Mouse (Mus musculus): ENCODE measurements at regions not wholly inside any gene's neighbourhood (a gene's known extent, or its start where the extent isn't known, plus 50 kb on each side); places are given as distances from the start of the nearest gene placed in this dataset.

GRCm38 (mm10) chr17:4640555-4640954, 353.6 kb upstream of the Arid1b start:
- no peak for ATAC-seq (replicated peaks; ENCODE audit: poor library complexity, severe bottlenecking)

DNA sequence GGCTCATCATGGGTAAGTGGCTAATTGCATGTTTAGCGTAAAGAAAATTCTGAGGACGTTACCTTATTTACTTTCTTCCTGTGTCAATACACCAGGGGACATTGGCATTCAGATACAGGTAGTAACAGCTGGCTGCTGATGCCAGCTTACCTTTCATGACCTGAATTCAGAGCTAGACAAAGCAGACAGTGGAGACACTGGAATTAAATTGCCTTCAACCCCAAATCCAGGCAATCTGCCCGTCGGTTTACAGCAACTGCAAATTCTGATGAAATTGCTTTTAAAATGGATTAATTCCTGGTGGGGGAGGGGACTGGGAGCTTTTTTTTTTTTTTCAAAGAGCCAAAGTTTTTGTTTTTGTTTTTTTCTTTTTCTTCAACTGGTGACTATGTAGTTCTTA, 353.0 kb upstream of the Arid1b start:
- ATAC-seq (replicated peaks; ENCODE audit: poor library complexity, severe bottlenecking): no peak

GRCm38 (mm10) chr17:4642046-4642445, 352.1 kb upstream of the Arid1b start:
- ATAC-seq (replicated peaks; ENCODE audit: poor library complexity, severe bottlenecking): no peak

DNA sequence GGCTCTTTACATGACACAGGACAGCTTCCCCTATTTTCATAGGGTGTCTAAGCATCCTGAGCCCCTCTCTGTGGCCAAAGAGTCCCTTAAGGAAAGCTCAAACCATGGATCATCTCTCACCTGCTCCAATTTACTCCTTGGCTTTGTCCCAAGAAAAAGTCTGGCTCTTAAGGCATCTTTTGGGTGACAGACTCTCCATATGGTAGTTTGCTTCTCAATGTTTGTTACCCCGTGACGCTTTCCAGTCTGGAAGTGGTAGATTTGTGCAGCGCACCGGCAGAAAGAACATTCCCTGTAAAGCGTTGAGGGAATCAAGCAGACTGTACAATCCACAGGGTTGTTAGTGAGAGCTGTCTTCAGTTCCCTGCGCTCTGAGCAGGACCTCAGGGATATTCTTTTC, 350.8 kb upstream of the Arid1b start:
- no peak for ATAC-seq (replicated peaks; ENCODE audit: poor library complexity, severe bottlenecking)

DNA sequence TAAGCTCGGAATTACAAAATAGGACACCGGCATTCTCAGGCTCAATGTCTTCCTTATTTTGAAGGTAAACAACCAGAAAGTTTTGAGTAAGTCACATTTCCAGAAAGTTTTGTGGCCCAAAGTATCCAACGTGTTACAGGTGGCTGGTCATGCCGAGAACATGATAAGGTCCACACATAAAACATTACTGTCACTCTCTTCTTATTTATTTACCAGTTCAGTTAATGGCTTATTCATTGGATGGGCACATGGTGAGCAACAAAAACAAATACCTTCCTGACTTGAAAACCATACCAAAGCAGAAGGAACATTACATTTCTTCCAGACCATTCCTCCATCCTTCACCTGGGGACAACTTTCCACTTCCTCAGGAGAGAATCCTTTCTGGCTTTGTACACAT, 345.5 kb upstream of the Arid1b start:
- ATAC-seq (replicated peaks; ENCODE audit: poor library complexity, severe bottlenecking): no peak

DNA sequence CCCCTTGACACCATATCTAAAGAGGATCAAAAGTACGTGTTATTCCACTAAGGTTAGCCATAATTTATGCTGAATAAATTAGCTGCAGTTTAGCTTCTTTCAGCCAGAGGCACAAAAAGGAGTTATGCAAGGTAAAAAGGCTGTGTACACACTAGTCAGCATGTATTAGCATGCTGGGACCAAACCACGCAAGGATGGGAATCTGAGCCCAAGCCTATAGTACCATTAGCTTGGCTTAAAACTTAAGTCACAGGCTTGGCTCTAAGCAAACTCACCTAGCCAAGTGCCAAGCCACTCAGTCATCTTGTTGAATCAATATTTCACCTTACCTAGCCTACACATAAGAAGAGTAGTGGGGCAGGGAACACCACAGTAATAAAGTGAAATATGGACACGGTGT, 339.9 kb upstream of the Arid1b start:
- no peak for ATAC-seq (replicated peaks; ENCODE audit: poor library complexity, severe bottlenecking)

- no peak for ATAC-seq (replicated peaks; ENCODE audit: poor library complexity, severe bottlenecking)
Observed at GRCm38 (mm10) chr17:4661996-4662395, 332.1 kb upstream of the Arid1b start.

DNA sequence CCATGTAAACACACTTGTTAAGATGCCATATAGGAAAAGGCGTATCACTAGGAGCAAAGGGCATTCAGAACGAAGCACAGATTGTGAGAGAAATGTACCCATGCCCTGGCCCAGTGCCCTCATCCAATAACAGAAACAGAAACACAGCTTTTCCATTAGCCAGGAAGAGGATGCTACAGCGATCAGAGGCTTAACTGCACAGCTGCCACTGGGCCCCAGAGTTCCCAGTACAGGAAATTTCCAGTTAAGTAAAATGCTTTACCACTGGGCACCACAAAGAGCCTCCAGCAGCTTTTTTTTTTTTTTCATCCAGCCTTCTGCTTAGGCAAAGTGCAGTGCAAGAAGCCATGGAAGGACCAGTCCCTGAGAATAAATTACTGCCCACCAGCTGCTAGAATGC, 325.6 kb upstream of the Arid1b start:
- no peak for ATAC-seq (replicated peaks; ENCODE audit: poor library complexity, severe bottlenecking)

DNA sequence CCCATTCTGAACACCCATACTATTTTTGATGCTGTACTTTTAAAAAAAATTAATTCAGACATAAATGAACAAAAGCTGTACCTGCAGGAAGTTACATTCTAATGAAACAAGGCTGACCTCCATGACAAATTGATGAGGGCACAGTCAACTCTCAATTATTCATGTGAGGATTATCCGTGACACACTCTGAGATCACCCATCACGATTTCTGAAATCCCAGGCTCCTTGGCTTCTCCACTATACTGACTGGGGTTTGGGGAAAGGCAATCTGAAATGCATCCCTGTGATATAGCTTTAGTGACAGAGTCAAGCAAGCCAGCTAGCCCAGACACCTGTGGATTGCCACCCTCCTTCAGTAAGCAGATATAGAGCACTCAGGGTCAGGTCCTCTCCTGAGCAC, 320.9 kb upstream of the Arid1b start:
- ATAC-seq (replicated peaks; ENCODE audit: poor library complexity, severe bottlenecking): no peak

- no peak for ATAC-seq (replicated peaks; ENCODE audit: poor library complexity, severe bottlenecking)
Observed at GRCm38 (mm10) chr17:4706421-4706820, 287.7 kb upstream of the Arid1b start.

DNA sequence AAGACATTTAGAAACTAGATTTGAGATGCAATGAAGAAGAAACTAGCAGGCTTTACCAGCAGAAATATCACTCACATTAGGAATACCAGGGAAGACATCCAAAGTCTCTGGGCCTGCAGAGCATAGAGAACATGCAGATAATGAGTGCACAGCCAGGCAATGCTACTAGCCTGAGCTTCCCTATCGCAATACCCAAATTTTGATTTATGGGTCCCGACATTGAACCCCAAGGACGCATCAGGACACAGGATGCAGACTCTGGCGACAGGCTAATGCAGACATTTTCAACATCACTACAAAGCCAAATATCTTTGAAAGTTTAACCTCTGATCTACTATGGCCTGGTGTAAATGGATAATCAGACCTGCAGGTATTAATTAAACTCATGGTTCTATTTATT, 273.1 kb upstream of the Arid1b start:
- no peak for ATAC-seq (replicated peaks; ENCODE audit: poor library complexity, severe bottlenecking)

- no peak for ATAC-seq (replicated peaks; ENCODE audit: poor library complexity, severe bottlenecking)
Observed at GRCm38 (mm10) chr17:4724031-4724430, 270.1 kb upstream of the Arid1b start.

- ATAC-seq (replicated peaks; ENCODE audit: poor library complexity, severe bottlenecking): no peak
Observed at GRCm38 (mm10) chr17:4726331-4726741, 267.8 kb upstream of the Arid1b start.

DNA sequence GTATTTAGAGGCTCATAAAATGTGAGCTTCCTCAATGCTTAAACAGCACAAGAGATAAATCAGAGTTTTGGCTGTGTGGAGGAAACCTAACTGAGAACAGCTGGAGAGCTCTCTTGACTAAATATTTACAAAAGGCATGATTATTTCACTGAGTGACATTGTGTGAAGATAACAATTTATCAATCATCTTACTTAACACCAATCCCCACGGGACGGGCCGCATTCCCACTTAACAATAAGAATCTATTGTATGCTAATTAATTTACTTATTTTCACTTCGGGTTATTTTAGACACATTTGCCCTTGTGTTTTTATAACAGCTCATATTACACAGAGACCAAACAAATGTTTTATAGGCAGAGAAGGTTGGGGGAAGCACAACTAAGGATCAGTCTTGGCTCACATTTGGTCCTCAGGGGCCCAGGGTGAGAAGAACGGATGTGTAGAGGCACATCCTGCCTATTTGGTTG, 259.7 kb upstream of the Arid1b start:
- ATAC-seq (replicated peaks; ENCODE audit: poor library complexity, severe bottlenecking): no peak

- no peak for ATAC-seq (replicated peaks; ENCODE audit: poor library complexity, severe bottlenecking)
Observed at GRCm38 (mm10) chr17:4735185-4735584, 258.9 kb upstream of the Arid1b start.

DNA sequence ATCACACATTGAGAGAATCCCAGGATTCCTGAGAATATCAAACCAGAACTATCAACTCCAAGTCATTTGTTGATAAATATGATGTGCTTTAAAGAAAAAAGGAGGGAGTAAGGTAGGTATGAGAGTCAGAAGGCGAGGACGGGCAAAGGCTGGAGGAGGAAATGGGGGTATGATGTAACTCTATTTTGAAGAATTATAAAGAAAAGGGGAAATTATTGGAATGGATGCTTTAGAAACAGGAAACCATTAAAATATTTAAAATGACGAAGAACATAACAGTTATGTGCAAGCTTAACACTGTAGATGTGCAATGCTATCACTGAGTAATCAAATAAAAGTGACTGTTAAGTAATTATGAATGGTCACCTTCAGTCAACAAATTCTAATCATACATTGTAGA, 257.4 kb upstream of the Arid1b start:
- peak; percentile 59 for ATAC-seq (replicated peaks; ENCODE audit: poor library complexity, severe bottlenecking)

DNA sequence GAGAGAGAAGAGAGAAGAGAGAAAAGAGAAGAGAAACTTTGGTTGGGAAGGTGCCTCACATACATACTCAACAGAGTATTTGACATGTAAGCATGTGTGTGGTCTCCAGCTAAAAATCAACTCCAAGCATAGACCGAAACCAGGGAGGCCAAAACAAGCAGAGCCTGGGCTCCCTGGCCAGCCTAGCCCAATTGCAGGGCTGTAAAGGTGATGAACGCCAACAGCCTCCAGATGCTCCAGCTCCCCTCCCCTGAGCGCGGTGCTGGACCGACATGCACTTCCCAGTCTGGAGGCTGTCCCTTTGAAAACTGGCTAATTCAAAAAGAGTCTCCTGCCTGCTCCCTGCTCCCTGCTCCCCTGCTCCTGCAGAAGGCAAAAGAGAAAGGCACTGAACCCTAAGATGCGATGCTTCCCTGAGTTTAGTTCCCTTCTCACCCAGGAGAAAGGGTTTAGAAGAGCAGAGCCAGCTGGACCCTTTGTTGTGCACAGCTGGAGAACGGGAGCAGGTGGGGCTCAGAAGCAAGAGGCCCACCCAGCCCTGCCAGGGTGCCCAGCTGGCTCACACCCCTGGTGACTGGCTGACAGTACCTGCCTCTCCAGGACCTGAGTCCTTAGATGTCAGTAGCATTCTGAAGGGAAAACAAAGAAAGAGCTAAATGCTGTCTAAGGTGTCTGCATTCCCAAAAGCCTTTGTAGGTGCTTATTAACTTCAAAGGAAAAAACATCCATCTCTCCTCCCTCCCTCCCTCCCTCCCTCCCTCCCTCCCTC, 255.2 kb upstream of the Arid1b start:
- ATAC-seq (replicated peaks; ENCODE audit: poor library complexity, severe bottlenecking): no peak

DNA sequence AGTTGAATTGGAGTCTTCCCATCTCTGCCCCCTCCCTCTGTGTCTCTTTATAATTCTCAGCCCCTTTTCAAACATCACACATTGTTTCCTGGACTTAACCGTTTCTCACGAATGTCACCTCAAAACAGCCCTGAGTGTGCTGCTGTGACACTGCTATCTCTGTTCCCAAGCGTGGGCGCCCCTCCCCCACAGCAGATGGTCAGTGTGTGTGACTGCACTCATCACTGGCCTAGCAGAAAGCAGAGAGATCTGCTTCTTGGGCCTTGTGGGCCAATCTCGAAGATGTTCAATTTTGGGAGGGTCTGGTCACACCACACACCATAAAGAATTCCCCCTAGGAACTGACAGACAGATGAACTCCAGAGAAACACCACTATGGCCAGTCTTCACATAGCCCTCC, 253.3 kb upstream of the Arid1b start:
- no peak for ATAC-seq (replicated peaks; ENCODE audit: poor library complexity, severe bottlenecking)

- peak; percentile 97 for ATAC-seq (replicated peaks; ENCODE audit: poor library complexity, severe bottlenecking)
Observed at GRCm38 (mm10) chr17:4742314-4742713, 251.8 kb upstream of the Arid1b start.

GRCm38 (mm10) chr17:4762956-4763355, 231.2 kb upstream of the Arid1b start:
- no peak for ATAC-seq (replicated peaks; ENCODE audit: poor library complexity, severe bottlenecking)

DNA sequence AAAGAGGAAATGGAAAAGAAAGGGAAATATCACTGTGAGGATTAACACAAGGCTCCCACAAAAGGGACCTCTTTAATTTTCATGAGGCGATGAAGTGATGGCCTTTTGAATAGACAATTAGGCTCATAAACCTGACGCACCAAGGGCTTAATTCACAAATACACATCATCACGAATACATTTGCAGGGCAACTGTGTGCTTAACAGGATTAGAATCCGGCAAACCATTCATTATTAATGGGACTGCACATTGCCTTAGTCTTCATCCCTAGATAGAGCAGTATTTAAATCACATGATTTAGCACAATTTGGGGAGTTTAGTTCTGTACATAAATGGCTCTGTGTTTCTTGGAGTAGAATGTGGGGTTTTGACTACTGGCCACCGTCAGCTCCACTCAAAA, 228.4 kb upstream of the Arid1b start:
- no peak for ATAC-seq (replicated peaks; ENCODE audit: poor library complexity, severe bottlenecking)

DNA sequence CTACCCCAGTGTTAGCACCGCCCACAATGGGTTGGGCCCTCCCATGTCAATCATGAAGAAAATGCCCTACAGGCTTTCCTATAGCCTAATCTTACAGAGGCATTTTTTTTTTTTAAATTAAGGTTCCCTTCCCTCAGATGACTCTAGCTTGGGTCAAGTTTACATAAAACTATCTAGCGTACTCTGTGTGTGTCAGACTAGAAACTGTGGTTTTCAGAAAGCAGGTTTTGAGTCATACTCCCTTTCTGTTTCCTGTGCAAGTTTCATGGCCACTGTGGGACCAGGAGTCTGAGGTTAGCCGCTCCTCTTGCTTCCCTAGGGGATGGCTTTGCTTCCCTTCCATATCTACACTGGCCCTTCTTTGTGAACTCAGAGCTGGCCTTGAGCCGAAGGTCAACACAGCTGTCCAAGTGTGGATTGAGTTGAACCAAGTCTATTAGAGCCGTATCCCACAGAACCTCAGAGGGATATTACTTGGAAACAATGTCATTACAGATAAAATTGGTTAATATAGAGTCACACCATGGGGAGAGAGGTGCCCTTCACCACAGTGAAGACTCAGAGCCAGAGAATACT, 226.1 kb upstream of the Arid1b start:
- no peak for ATAC-seq (replicated peaks; ENCODE audit: poor library complexity, severe bottlenecking)
